Mouse (Mus musculus) embryonic facial prominence, embryonic 11.5 days (tissue): ENCODE measurements around the gene Slc16a10. TPM values are rescaled to one million over a fixed set of nuclear protein-coding genes. Genes with fewer than 3 reads are reported as not detected.

ENCODE experiments used
- ATAC-seq: fragments of 200-750 bp; cut with Nextera tagmentation; replicated peaks from 2 replicates; pipeline ENCODE4 v1.8.0; 2017; ENCODE audit warnings: low read depth; ENCODE audit not compliant: insufficient number of reproducible peaks, low FRiP score, low TSS enrichment
- DNase-seq: peaks from one replicate; pipeline ENCODE4 v3.0.0-alpha.2; 2015; ENCODE audit warnings: low spot score
- H3K27ac ChIP-seq: fragments of 300-500 bp; sonication (generic); replicated peaks from 2 replicates; pipeline ENCODE4 v1.5.1; 2014; ENCODE audit warnings: mild to moderate bottlenecking, low read depth, low read length, control low read depth
- H3K27me3 ChIP-seq: fragments of 300-500 bp; sonication (generic); 2 replicates; pipeline ENCODE4 v1.6.1; 2014; ENCODE audit warnings: mild to moderate bottlenecking, low read length, moderate library complexity, mixed read lengths; ENCODE audit not compliant: control insufficient read depth, insufficient read depth
- H3K36me3 ChIP-seq: fragments of 300-500 bp; sonication (generic); replicated peaks from 2 replicates; pipeline ENCODE4 v1.6.1; 2014; ENCODE audit warnings: low read depth, mild to moderate bottlenecking, low read length, moderate library complexity, mixed read lengths; ENCODE audit not compliant: control insufficient read depth, insufficient read depth
- H3K4me1 ChIP-seq: fragments of 300-500 bp; sonication (generic); 2 replicates; pipeline ENCODE4 v1.6.1; 2014; ENCODE audit warnings: low read length, mixed read lengths; ENCODE audit not compliant: control insufficient read depth, insufficient read depth
- H3K4me2 ChIP-seq: fragments of 300-500 bp; sonication (generic); 2 replicates; pipeline ENCODE4 v1.6.1; 2014; ENCODE audit warnings: low read depth, mild to moderate bottlenecking, control low read depth, low read length, moderate library complexity
- H3K4me3 ChIP-seq: fragments of 300-500 bp; sonication (generic); 2 replicates; pipeline ENCODE4 v1.5.1; 2014; ENCODE audit warnings: low read depth, low read length, control low read depth
- H3K9ac ChIP-seq: fragments of 300-500 bp; sonication (generic); replicated peaks from 2 replicates; pipeline ENCODE4 v1.6.1; 2014; ENCODE audit warnings: mild to moderate bottlenecking, control low read depth, low read length
- H3K9me3 ChIP-seq: fragments of 300-500 bp; sonication (generic); replicated peaks from 2 replicates; pipeline ENCODE4 v1.6.1; 2016; ENCODE audit warnings: mild to moderate bottlenecking, low read length, inconsistent platforms, mixed read lengths; ENCODE audit not compliant: control insufficient read depth
- WGBS: fragments of 180-500 bp; shearing (Covaris S2); extraction: QIAGEN DNeasy Blood & Tissue Kit; methylation state at CpG from one replicate; pipeline ENCODE4 v1.1.7; 2014; 5-methylcytosine and 5-hydroxymethylcytosine counted together
- polyA plus RNA-seq: library from polyadenylated mRNA; unstranded; fragments of >200 nt; fragmentation: Nextera tagmentation; extraction: Ambion mirVana; gene quantifications from 2 replicates; pipeline ENCODE4 v1.2.1, GENCODE M21; 2014

Slc16a10 gene
- polyA plus RNA-seq, result 5.0 and 5.4 TPM in 2 replicates

DNA sequence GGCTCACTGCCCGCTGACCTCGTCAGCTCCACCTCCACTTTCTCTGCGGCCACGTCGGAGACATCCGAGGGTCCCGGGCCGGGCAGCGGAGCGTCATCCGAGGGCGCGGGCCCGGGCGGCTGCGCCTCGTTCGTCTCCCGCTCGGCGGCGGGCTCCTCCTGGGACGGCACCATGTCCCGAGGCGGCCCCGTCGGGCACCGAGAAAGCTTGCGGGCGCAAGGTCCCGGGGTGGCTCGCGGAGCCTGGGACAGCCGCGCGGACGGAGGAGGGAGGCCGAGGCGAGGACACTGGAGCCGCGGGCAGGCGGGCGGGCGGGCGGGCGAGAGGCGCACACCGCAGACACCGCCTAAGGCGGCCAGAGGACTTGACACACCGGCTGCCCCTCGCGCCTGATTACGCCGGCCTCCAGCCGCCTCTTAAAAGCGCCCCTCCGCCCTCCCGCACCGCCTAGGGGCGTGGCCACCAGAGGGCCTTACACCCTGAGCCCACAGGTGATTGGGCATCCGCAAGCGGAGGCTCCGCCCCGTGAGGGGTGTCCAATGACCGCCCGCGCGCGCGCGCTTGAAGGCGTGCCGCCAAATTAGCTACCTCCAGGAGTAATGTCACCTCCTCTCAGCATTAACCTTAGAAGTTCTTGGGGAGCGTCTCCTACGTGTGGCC, at the start of gene Slc16a10:
Slc16a10 (minus strand) TSS at position 395 of the 660 bp plus-strand sequence.
- Histone ChIP-seq H3K4me2 (peak within 1 kb of the TSS; percentile 95), H3K36me3 (no peaks in the 10 kb centered on the region), H3K9ac (peak within 1 kb of the TSS; percentile 70), H3K4me1 (no peaks in the 10 kb centered on the region), H3K4me3 (peak within 1 kb of the TSS; percentile 67), H3K9me3 (no peaks in the 10 kb centered on the region), H3K27ac (no peak within 1 kb of the TSS), H3K27me3 (peaks cover 6% of the 10 kb centered on the region; the same call in 1 of the 2 replicates)
- DNase-seq, result peak; percentile 97
- ATAC-seq, result peak; percentile 98
- WGBS, result under 1% methylated on average over 47 of the region's 76 CpGs

DNA sequence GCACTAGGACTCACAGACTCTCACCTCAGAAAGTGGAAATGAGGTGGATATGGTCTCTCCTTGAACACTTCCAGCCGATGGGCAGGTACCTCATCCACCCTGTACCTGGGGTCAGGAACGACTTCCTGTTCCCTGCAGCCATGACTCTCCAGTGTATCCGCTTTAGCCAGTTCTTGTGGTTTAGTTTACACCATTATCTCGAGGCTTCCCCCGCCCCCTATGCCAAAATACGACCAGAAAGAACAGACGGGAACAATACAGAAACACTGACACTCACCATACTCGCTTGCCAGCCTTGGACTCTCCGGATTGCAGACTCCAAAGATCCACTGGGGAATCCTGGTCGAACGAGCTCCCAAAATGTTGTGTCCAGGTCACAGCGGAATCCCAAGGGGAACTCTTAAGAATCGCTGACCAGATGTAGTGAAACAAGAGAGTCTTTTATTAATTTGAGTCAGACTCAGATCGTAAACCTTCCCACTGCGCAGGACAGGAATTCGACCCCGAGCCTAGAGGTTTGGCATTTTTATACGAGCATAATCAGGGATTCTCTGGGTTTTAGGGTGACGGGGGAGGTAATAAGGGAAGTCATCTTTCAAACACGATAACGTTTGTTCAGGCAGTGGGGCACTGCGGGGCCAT, 49.4 kb upstream of the Slc16a10 start:
- no peaks in the 10 kb centered on the region for H3K27me3 ChIP-seq
- WGBS, result 22% methylated on average over 22 of the region's 22 CpGs
- H3K4me3 ChIP-seq, result peak overlapping the region; percentile 26
- no peaks in the 10 kb centered on the region for H3K4me1 ChIP-seq
- DNase-seq (peak; percentile 65), ATAC-seq (no peak)
- H3K9me3 ChIP-seq, result no peaks in the 10 kb centered on the region
- H3K9ac ChIP-seq, result peak overlapping the region; percentile 57
- H3K4me2 ChIP-seq, result peak overlapping the region; percentile 50
- no peaks in the 10 kb centered on the region for H3K36me3 ChIP-seq
- H3K27ac ChIP-seq, result no peak overlapping the region

DNA sequence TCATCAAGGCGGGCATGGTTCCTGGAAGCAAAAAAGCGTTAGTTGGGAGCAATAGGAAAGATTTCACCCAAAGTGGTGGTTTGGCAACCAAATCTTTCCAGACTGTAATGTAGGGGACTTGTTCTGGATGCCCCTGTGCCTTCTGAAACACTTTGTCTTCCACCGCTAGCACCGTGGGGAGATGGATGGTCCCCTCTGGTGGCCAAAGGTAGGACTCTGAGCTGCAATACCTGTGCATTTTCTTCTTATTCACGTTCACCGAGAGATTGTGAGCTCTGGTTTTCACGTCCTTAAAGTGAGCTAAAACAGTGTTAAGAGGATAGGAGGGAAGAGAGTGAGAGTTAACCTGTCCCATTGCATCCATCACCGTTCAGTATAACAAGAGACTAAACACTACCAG, 48.8 kb upstream of the Slc16a10 start:
- Histone ChIP-seq H3K27me3 (no peaks in the 10 kb centered on the region), H3K36me3 (no peaks in the 10 kb centered on the region), H3K4me3 (no peak overlapping the region), H3K4me2 (no peak overlapping the region), H3K4me1 (no peaks in the 10 kb centered on the region), H3K9ac (no peak overlapping the region), H3K27ac (no peak overlapping the region), H3K9me3 (no peaks in the 10 kb centered on the region)
- no peak for ATAC-seq
- 86% methylated on average over 8 of the region's 8 CpGs for WGBS
- DNase-seq, result no peak

DNA sequence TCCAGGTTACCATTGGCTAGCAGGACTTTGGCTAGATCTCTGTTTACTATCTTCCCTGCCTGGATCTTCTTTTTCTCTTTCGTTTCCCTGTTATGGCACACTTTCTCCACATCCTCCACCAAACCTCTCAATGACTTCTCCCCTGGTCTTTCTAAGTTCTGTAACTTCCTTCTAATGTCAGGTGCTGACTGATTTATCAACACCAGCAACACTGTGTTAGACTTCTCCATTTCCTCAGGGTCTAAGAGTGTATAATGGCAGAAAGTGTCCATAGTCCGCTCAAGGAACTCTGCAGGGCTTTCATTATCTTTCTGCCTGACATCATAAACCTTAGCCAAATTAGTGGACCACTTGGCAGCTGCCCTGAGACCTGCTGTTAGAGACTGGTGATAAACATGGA, 47.6 kb upstream of the Slc16a10 start:
- H3K9ac ChIP-seq, result no peak overlapping the region
- H3K4me1 ChIP-seq, result no peaks in the 10 kb centered on the region
- no peaks in the 10 kb centered on the region for H3K36me3 ChIP-seq
- 97% methylated on average over 2 of the region's 2 CpGs for WGBS
- H3K27ac ChIP-seq, result no peak overlapping the region
- H3K4me3 ChIP-seq, result no peak overlapping the region
- DNase-seq (no peak), ATAC-seq (no peak)
- H3K27me3 ChIP-seq, result no peaks in the 10 kb centered on the region
- no peaks in the 10 kb centered on the region for H3K9me3 ChIP-seq
- H3K4me2 ChIP-seq, result no peak overlapping the region

DNA sequence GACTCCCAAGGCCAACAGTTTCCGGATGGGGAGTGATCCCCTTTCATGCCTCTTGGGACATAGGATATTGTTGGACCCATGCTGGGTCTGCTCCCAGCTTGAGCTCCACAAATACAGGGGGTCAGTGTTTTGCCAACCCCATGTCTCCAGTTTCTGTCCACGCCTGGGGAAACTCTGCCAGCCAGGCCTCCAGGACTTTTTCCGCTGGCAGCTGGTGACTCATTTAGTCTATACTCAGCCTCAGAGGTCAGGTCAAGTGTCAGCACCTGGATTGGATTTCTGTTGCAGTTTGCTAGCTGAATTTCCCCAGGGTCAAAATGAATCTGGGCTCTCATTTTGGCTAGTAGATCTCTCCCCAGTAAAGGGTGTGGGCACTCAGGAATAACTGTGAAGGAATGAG, 46.8 kb upstream of the Slc16a10 start:
- Histone ChIP-seq H3K4me1 (no peaks in the 10 kb centered on the region), H3K9ac (no peak overlapping the region), H3K36me3 (no peaks in the 10 kb centered on the region), H3K27me3 (no peaks in the 10 kb centered on the region), H3K4me3 (no peak overlapping the region), H3K9me3 (no peaks in the 10 kb centered on the region), H3K4me2 (no peak overlapping the region), H3K27ac (no peak overlapping the region)
- ATAC-seq, result no peak
- no peak for DNase-seq
- WGBS, result 40% methylated on average over 3 of the region's 3 CpGs

DNA sequence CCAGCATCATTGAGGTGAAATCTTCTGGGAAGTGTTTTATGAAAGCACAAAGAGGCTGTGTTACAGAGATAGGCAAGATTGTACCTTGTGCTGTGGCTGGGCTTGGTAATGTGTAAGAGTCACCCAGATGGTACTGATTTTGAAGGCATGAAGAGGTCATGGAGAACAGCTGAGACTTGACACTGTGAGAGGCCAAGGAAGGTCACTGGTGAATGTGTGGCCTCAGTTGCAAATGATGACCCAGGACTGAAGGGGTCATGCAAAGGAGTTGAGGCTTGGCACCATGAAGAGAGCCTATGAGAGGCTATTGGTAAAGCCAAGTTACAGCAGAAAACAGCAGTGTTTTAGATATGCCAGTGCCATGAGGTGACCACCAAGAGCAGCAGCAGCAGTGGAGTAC, 43.9 kb upstream of the Slc16a10 start:
- no peak overlapping the region for H3K27ac ChIP-seq
- no peak overlapping the region for H3K4me3 ChIP-seq
- H3K36me3 ChIP-seq, result no peaks in the 10 kb centered on the region
- no peaks in the 10 kb centered on the region for H3K4me1 ChIP-seq
- H3K4me2 ChIP-seq, result no peak overlapping the region
- no peaks in the 10 kb centered on the region for H3K9me3 ChIP-seq
- DNase-seq, result no peak
- no peaks in the 10 kb centered on the region for H3K27me3 ChIP-seq
- no peak overlapping the region for H3K9ac ChIP-seq
- no peak for ATAC-seq

DNA sequence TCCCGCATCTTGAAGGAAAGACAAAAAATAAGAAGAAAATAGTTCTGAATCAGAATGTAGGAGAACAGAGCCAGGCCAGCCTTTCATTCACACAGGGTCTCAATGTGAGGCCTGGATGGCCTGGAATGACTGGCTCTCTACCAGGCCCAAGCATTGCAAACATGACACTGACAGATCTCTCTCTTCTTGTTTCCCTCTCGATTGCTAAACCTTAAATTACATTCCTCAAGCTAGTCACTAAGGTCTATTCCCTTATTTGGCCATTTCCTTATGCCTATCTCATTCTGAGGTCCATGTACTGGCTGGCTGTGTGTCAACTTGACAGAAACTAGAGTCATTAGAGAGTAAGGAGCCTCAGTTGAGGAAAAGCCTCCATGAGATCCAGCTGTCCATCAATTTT, 38.0 kb upstream of the Slc16a10 start:
- whole genome bisulfite sequencing, result 79% methylated on average over 2 of the region's 2 CpGs
- H3K36me3 ChIP-seq, result no peaks in the 10 kb centered on the region
- H3K9ac ChIP-seq, result no peak overlapping the region
- no peak overlapping the region for H3K27ac ChIP-seq
- H3K9me3 ChIP-seq, result no peaks in the 10 kb centered on the region
- no peak for ATAC-seq
- DNase-seq, result no peak
- no peaks in the 10 kb centered on the region for H3K27me3 ChIP-seq
- no peaks in the 10 kb centered on the region for H3K4me1 ChIP-seq
- H3K4me2 ChIP-seq, result no peak overlapping the region
- no peak overlapping the region for H3K4me3 ChIP-seq

DNA sequence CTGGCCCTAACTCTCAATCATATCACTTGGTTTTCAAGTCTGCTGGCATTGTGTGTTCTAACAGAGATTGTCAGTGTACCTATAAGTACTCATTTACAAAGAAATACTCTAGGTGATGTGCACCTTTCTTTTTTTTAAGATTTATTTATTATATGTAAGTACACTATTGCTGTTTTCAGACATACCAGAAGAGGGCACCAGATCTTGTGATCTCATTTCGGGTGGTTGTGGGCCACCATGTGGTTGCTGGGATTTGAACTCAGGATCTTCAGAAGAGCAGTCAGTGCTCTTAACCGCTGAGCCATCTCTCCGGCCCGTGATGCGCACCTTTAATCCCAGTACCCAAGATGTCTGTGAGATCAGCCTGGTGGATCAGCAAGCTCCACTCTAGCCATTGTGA, 37.1 kb upstream of the Slc16a10 start:
- Histone ChIP-seq H3K36me3 (no peaks in the 10 kb centered on the region), H3K4me3 (no peak overlapping the region), H3K27ac (no peak overlapping the region), H3K4me2 (no peak overlapping the region), H3K9me3 (no peaks in the 10 kb centered on the region), H3K4me1 (no peaks in the 10 kb centered on the region), H3K9ac (no peak overlapping the region), H3K27me3 (no peaks in the 10 kb centered on the region)
- DNase-seq (no peak), ATAC-seq (no peak)
- WGBS, result 96% methylated on average over 5 of the region's 5 CpGs
